Mouse (Mus musculus): ENCODE results near the gene Pxk. TPM values are rescaled to one million over a fixed set of nuclear protein-coding genes. Genes with fewer than 3 reads are reported as not detected.
A peak's percentile ranks its signal among the peaks of the same experiment; 100 is the strongest.

Pxk gene
- polyA plus RNA-seq, 1 experiment from 2014 or later: 12.4 TPM

DNA sequence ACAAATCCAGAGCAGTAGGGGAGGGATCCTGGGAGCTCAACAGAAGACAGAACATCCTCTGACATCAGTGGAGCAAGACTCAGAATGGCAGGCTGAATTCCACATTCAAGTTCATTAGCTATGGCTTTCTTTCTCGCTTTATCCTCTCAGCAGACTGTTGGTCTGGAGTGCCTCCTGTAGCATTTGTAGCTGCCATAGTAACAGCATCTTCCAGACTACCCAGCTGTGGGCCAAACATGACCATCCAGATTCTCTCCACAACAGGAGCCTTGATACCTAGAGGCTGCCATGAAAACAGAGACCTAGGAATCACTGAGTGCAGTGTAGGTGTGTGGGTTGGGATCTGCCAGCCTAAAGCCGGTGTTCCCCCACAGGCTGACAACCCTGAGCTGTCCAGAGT is 111.9 kb downstream of the Pxk start:
- Histone ChIP-seq H3K9ac (ENCODE audit: low read depth, low read length) (no peak overlapping the region), H3K4me1 (ENCODE audit: control insufficient read depth, low read depth, low read length) (peaks cover 4% of the 10 kb centered on the region; the same call in 1 of the 2 replicates), H3K9me3 (replicated peaks; ENCODE audit: control insufficient read depth, low read length) (no peaks in the 10 kb centered on the region), H3K4me2 (ENCODE audit: low read depth, low read length) (no peak overlapping the region), H3K27ac (ENCODE audit: low read length) (no peak overlapping the region), H3K36me3 (ENCODE audit: control insufficient read depth, insufficient read depth) (no peaks in the 10 kb centered on the region), H3K27me3 (ENCODE audit: control insufficient read depth, insufficient read depth, low read depth, low read length) (no peaks in the 10 kb centered on the region), H3K4me3 (ENCODE audit: low read depth, low read length) (no peak overlapping the region)
- ATAC-seq (ENCODE audit: low read depth): no peak
- WGBS (ENCODE audit: insufficient replicate concordance): 68% methylated on average over 2 of the region's 2 CpGs

DNA sequence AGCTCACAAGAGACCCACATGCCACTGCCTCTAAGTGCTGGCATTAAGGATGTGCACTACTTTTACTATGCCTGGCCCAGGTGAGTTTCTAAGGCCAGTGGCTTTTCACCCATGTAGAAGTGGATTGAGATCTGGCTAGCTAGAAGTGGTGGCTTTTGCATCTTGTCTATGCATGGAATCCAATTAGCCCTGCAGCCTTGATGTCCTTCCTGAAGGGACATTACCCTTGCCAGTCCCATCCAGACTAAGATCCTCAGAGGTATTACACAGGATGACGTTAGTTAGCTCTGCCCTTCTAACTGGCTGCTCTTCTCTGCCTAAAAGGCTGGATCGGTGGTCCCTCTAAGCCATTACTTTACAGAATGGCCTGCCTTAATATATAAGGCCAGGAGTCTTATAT is 115.0 kb downstream of the Pxk start:
- H3K4me1 ChIP-seq (ENCODE audit: control insufficient read depth, low read depth, low read length): peaks cover 14% of the 10 kb centered on the region
- H3K4me3 ChIP-seq (ENCODE audit: low read depth, low read length): no peak overlapping the region
- no peak for ATAC-seq (ENCODE audit: low read depth)
- no peak overlapping the region for H3K4me2 ChIP-seq (ENCODE audit: low read depth, low read length)
- H3K9ac ChIP-seq (ENCODE audit: low read depth, low read length): no peak overlapping the region
- no peaks in the 10 kb centered on the region for H3K9me3 ChIP-seq (replicated peaks; ENCODE audit: control insufficient read depth, low read length)
- H3K27ac ChIP-seq (ENCODE audit: low read length): no peak overlapping the region
- no peaks in the 10 kb centered on the region for H3K27me3 ChIP-seq (ENCODE audit: control insufficient read depth, insufficient read depth, low read depth, low read length)
- WGBS (ENCODE audit: insufficient replicate concordance): 68% methylated on average over 2 of the region's 2 CpGs
- H3K36me3 ChIP-seq (ENCODE audit: control insufficient read depth, insufficient read depth): no peaks in the 10 kb centered on the region

DNA sequence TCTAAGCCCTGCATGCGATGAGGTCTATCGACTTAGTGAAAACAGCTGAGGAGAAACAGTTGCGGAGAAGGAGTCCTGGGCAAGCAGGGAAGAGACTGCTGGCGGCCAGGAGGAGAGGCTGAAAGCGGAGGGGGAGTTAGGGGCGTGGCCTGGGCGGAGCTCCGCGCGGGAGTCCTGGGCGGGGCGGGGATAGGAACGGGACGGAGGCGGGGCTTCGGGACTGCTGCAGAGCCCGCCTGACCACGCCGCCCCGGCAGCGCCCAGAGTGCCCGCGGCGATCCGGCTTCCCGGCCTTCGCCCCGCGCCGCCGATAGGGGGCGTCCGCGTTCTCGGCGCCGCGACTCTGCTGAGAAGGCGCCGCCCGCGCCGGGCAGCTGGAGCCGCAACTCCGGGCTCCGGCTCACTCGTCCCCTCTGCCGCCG is 115.8 kb downstream of the Pxk start, which contains the start of gene Kctd6:
Gene Kctd6, plus strand, starts transcription at position 338 of the 422 bp plus-strand sequence.
- no peaks in the 10 kb centered on the region for H3K36me3 ChIP-seq (ENCODE audit: control insufficient read depth, insufficient read depth)
- peak within 1 kb of the TSS; percentile 93 for H3K27ac ChIP-seq (ENCODE audit: low read length)
- H3K9me3 ChIP-seq (replicated peaks; ENCODE audit: control insufficient read depth, low read length): no peaks in the 10 kb centered on the region
- no peaks in the 10 kb centered on the region for H3K27me3 ChIP-seq (ENCODE audit: control insufficient read depth, insufficient read depth, low read depth, low read length)
- peaks cover 14% of the 10 kb centered on the region for H3K4me1 ChIP-seq (ENCODE audit: control insufficient read depth, low read depth, low read length)
- peak within 1 kb of the TSS; percentile 83 for H3K4me3 ChIP-seq (ENCODE audit: low read depth, low read length)
- peak; percentile 93 for ATAC-seq (ENCODE audit: low read depth)
- H3K4me2 ChIP-seq (ENCODE audit: low read depth, low read length): peak within 1 kb of the TSS; percentile 96
- WGBS (ENCODE audit: insufficient replicate concordance): 0% methylated on average over 19 of the region's 49 CpGs
- peak within 1 kb of the TSS; percentile 92 for H3K9ac ChIP-seq (ENCODE audit: low read depth, low read length)

Other genes with a start within 250 kb of the Pxk start
- not detected in 2 replicates for gene Gm45521, start 140.9 kb upstream of the Pxk start, polyA plus RNA-seq (2015; fragmentation: Nextera tagmentation; extraction: Ambion mirVana)
- 4.8 and 6.0 TPM in 2 replicates for gene Dnase1l3, start 103.6 kb upstream of the Pxk start, polyA plus RNA-seq (2015; fragmentation: Nextera tagmentation; extraction: Ambion mirVana)
- gene Abhd6, start 95.3 kb upstream of the Pxk start, polyA plus RNA-seq (2015; fragmentation: Nextera tagmentation; extraction: Ambion mirVana): 8.6 and 8.8 TPM in 2 replicates
- gene Rpp14, start 17.8 kb upstream of the Pxk start, polyA plus RNA-seq (2015; fragmentation: Nextera tagmentation; extraction: Ambion mirVana): 16.0 and 17.4 TPM in 2 replicates
- 103 and 107 TPM in 2 replicates for gene Pdhb, start 74.8 kb downstream of the Pxk start, polyA plus RNA-seq (2015; fragmentation: Nextera tagmentation; extraction: Ambion mirVana)
- gene Kctd6, start 115.9 kb downstream of the Pxk start, polyA plus RNA-seq (2015; fragmentation: Nextera tagmentation; extraction: Ambion mirVana): 1.2 TPM in 2 replicates
- 63.5 and 74.1 TPM in 2 replicates for gene Acox2, start 161.1 kb downstream of the Pxk start, polyA plus RNA-seq (2015; fragmentation: Nextera tagmentation; extraction: Ambion mirVana)
- 0.02 and 0.05 TPM in 2 replicates for gene Fam107a, start 219.8 kb downstream of the Pxk start, polyA plus RNA-seq (2015; fragmentation: Nextera tagmentation; extraction: Ambion mirVana)